Mouse (Mus musculus): ENCODE measurements around the gene Pip5kl1.
A peak's percentile ranks its signal among the peaks of the same experiment; 100 is the strongest.

Gene Pip5kl1

GRCm38 (mm10) chr2:32574497-32574896 is at the start of gene Pip5kl1:
Gene Pip5kl1, plus strand, starts transcription at chr2:32574797.
- DNase-seq (ENCODE audit: low read depth, low spot score): no peak

- no peak for DNase-seq (ENCODE audit: low read depth, low spot score)
Measured at GRCm38 (mm10) chr2:32525816-32526215, 48.8 kb upstream of the Pip5kl1 start.

GRCm38 (mm10) chr2:32527468-32527966 is 47.1 kb upstream of the Pip5kl1 start:
- no peak for DNase-seq (ENCODE audit: low read depth, low spot score)

- no peak for DNase-seq (ENCODE audit: low read depth, low spot score)
Measured at GRCm38 (mm10) chr2:32528326-32528725, 46.3 kb upstream of the Pip5kl1 start.

GRCm38 (mm10) chr2:32530479-32530878 is 44.1 kb upstream of the Pip5kl1 start:
- DNase-seq (ENCODE audit: low read depth, low spot score): no peak

- no peak for DNase-seq (ENCODE audit: low read depth, low spot score)
Measured at GRCm38 (mm10) chr2:32533163-32533562, 41.4 kb upstream of the Pip5kl1 start.

- no peak for DNase-seq (ENCODE audit: low read depth, low spot score)
Measured at GRCm38 (mm10) chr2:32534061-32534732, 40.4 kb upstream of the Pip5kl1 start.

GRCm38 (mm10) chr2:32534733-32535471 is 39.7 kb upstream of the Pip5kl1 start, which contains the start of gene Fam102a:
Gene Fam102a, plus strand, starts transcription at chr2:32535332.
- peak; percentile 94 for DNase-seq (ENCODE audit: low read depth, low spot score)

- DNase-seq (ENCODE audit: low read depth, low spot score): no peak
Measured at GRCm38 (mm10) chr2:32535501-32535991, 39.1 kb upstream of the Pip5kl1 start.

- no peak for DNase-seq (ENCODE audit: low read depth, low spot score)
Measured at GRCm38 (mm10) chr2:32536086-32536633, 38.4 kb upstream of the Pip5kl1 start.

- no peak for DNase-seq (ENCODE audit: low read depth, low spot score)
Measured at GRCm38 (mm10) chr2:32536634-32537359, 37.8 kb upstream of the Pip5kl1 start.

- no peak for DNase-seq (ENCODE audit: low read depth, low spot score)
Measured at GRCm38 (mm10) chr2:32537360-32537905, 37.2 kb upstream of the Pip5kl1 start.

GRCm38 (mm10) chr2:32537941-32538340 is 36.7 kb upstream of the Pip5kl1 start:
- no peak for DNase-seq (ENCODE audit: low read depth, low spot score)

GRCm38 (mm10) chr2:32538461-32538860 is 36.1 kb upstream of the Pip5kl1 start:
- no peak for DNase-seq (ENCODE audit: low read depth, low spot score)

GRCm38 (mm10) chr2:32539452-32539981 is 35.1 kb upstream of the Pip5kl1 start:
- DNase-seq (ENCODE audit: low read depth, low spot score): no peak

GRCm38 (mm10) chr2:32541333-32541908 is 33.2 kb upstream of the Pip5kl1 start:
- no peak for DNase-seq (ENCODE audit: low read depth, low spot score)

- no peak for DNase-seq (ENCODE audit: low read depth, low spot score)
Measured at GRCm38 (mm10) chr2:32541986-32542573, 32.5 kb upstream of the Pip5kl1 start.

GRCm38 (mm10) chr2:32543031-32543449 is 31.6 kb upstream of the Pip5kl1 start:
- no peak for DNase-seq (ENCODE audit: low read depth, low spot score)

GRCm38 (mm10) chr2:32546951-32547350 is 27.6 kb upstream of the Pip5kl1 start:
- DNase-seq (ENCODE audit: low read depth, low spot score): no peak

GRCm38 (mm10) chr2:32547380-32547779 is 27.2 kb upstream of the Pip5kl1 start:
- DNase-seq (ENCODE audit: low read depth, low spot score): no peak

All from skeletal muscle tissue, adult 2 months (tissue).